Mouse (Mus musculus) limb, embryonic 14.5 days (tissue): ENCODE measurements at regions not wholly inside any gene's neighbourhood (a gene's known extent, or its start where the extent isn't known, plus 50 kb on each side); places are given as distances from the start of the nearest gene placed in this dataset.

Experiments used
- ATAC-seq: fragments of 200-750 bp; cut with Nextera tagmentation; 2 replicates; pipeline ENCODE4 v1.8.0; 2017; ENCODE audit warnings: low read depth, moderate number of reproducible peaks, moderate TSS enrichment; ENCODE audit not compliant: low FRiP score
- DNase-seq: peaks from one replicate; pipeline ENCODE4 v3.0.0-alpha.2; 2015; ENCODE audit warnings: low spot score
- H3K27ac ChIP-seq: fragments of 300-500 bp; sonication (generic); replicated peaks from 2 replicates; pipeline ENCODE4 v1.5.1; 2014; ENCODE audit warnings: low read depth, mild to moderate bottlenecking, low read length, moderate library complexity, mixed read lengths
- H3K27me3 ChIP-seq: fragments of 300-500 bp; sonication (generic); 2 replicates; pipeline ENCODE4 v1.6.1; 2014; ENCODE audit warnings: low read length, mixed read lengths; ENCODE audit not compliant: control insufficient read depth, insufficient read depth
- H3K36me3 ChIP-seq: fragments of 300-500 bp; sonication (generic); 2 replicates; pipeline ENCODE4 v1.6.1; 2014; ENCODE audit warnings: mild to moderate bottlenecking, low read length, moderate library complexity, mixed read lengths; ENCODE audit not compliant: control insufficient read depth, insufficient read depth
- H3K4me1 ChIP-seq: fragments of 300-500 bp; sonication (generic); 2 replicates; pipeline ENCODE4 v1.6.1; 2014; ENCODE audit warnings: antibody characterized with exemption, low read length, mixed read lengths; ENCODE audit not compliant: control insufficient read depth, insufficient read depth
- H3K4me2 ChIP-seq: fragments of 300-500 bp; sonication (generic); replicated peaks from 2 replicates; pipeline ENCODE4 v1.6.1; 2014; ENCODE audit warnings: low read depth, mild to moderate bottlenecking, low read length, moderate library complexity; ENCODE audit not compliant: severe bottlenecking
- H3K4me3 ChIP-seq: fragments of 300-500 bp; sonication (generic); replicated peaks from 2 replicates; pipeline ENCODE4 v1.5.1; 2014; ENCODE audit warnings: low read length
- H3K9ac ChIP-seq: fragments of 300-500 bp; sonication (generic); 2 replicates; pipeline ENCODE4 v1.6.1; 2014; ENCODE audit warnings: mild to moderate bottlenecking, low read depth, low read length, moderate library complexity; ENCODE audit not compliant: severe bottlenecking
- H3K9me3 ChIP-seq: fragments of 300-500 bp; sonication (generic); 2 replicates; pipeline ENCODE4 v1.6.1; 2016; ENCODE audit warnings: low read length; ENCODE audit not compliant: control insufficient read depth
- POLR2A ChIP-seq: fragments of 200-500 bp; IDR thresholded peaks from 2 replicates; pipeline ENCODE4 v1.8.0; 2012; ENCODE audit warnings: inconsistent platforms, mild to moderate bottlenecking, moderate library complexity, borderline replicate concordance; ENCODE audit not compliant: insufficient read depth, insufficient read length; ENCODE audit errors: extremely low read depth
- WGBS: fragments of 180-500 bp; shearing (Covaris S2); extraction: QIAGEN DNeasy Blood & Tissue Kit; methylation state at CpG from one replicate; pipeline ENCODE4 v1.1.7; 2014; 5-methylcytosine and 5-hydroxymethylcytosine counted together

DNA sequence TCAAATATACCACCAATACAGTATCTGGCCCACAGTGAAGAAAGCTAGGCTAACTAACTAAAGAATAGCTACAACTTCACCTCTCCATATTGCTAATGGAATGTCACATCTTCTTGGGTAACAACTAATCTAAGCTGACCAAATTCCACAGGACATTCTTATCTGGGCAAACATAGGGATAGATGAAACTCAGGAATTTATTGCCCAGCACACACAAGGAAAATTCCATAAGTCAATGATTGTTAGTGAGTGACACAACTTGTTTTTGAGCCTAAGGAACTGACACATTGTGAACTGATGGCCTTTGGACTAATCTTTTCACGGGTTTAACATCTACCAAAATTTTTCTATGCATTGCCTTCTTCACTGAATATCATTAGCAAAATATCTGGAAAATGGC lies 52.6 kb upstream of the Klhl13 start:
- H3K4me1 ChIP-seq: no peaks in the 10 kb centered on the region

More for the DNA sequence above, 52.6 kb upstream of the Klhl13 start:
- TF ChIP-seq POLR2A: no peak
- H3K4me2 ChIP-seq: no peak overlapping the region
- H3K9me3 ChIP-seq: no peaks in the 10 kb centered on the region
- H3K27ac ChIP-seq: no peak overlapping the region
- no peaks in the 10 kb centered on the region for H3K36me3 ChIP-seq
- no peak overlapping the region for H3K4me3 ChIP-seq
- H3K27me3 ChIP-seq: no peaks in the 10 kb centered on the region
- 72% methylated on average over 1 of the region's 1 CpGs for WGBS
- H3K9ac ChIP-seq: no peak overlapping the region
- DNase-seq (no peak), ATAC-seq (no peak)
